Mouse (Mus musculus) MEL (cell line): ENCODE results near the gene Prr3. TPM values are rescaled to one million over a fixed set of nuclear protein-coding genes. Genes with fewer than 3 reads are reported as not detected.

Experiments
- DNase-seq: peaks from one replicate; pipeline ENCODE4 v3.0.0; 2011; ENCODE audit warnings: low read depth, low spot score
- H3K27ac ChIP-seq: 2 replicates; pipeline ENCODE4 v1.5.1; 2012; ENCODE audit warnings: low read depth, mild to moderate bottlenecking, control low read depth, low read length, moderate library complexity; ENCODE audit not compliant: control insufficient read depth
- H3K27me3 ChIP-seq, 2 experiments: fragments of 150-350 bp in 1 of 2; sonication (generic) in 1 of 2; 2 replicates each; pipeline ENCODE4 v1.6.1; 2012; ENCODE audit warnings: low read length in 2 of 2, mild to moderate bottlenecking in 2 of 2, improper control_type of control experiment in 1 of 2, moderate library complexity in 1 of 2; ENCODE audit not compliant: insufficient read depth in 2 of 2, control insufficient read depth in 1 of 2
- H3K36me3 ChIP-seq, 2 experiments: 2 replicates each; pipeline ENCODE4 v1.6.1; 2012 to 2014; ENCODE audit warnings: low read length in 2 of 2, improper control_type of control experiment in 1 of 2, inconsistent platforms in 1 of 2, mild to moderate bottlenecking in 1 of 2; ENCODE audit not compliant: insufficient read depth in 2 of 2, control insufficient read depth in 1 of 2
- H3K4me1 ChIP-seq, 2 experiments: fragments of 150-350 bp in 1 of 2; sonication (generic) in 1 of 2; 2 replicates each; pipeline ENCODE4 v1.6.1; 2012; ENCODE audit warnings: low read length in 2 of 2, improper control_type of control experiment in 1 of 2, mild to moderate bottlenecking in 1 of 2; ENCODE audit not compliant: insufficient read depth in 2 of 2, control insufficient read depth in 1 of 2
- H3K4me3 ChIP-seq, 2 experiments: fragments of 150-350 bp in 1 of 2; sonication (generic) in 1 of 2; 2 replicates each; pipeline ENCODE4 v1.5.1; 2012; ENCODE audit warnings: low read depth in 2 of 2, low read length in 2 of 2, mild to moderate bottlenecking in 2 of 2, moderate library complexity in 2 of 2, control low read depth in 1 of 2, improper control_type of control experiment in 1 of 2; ENCODE audit not compliant: control insufficient read depth in 1 of 2, insufficient read depth in 1 of 2
- H3K79me2 ChIP-seq: 2 replicates; pipeline ENCODE4 v1.6.1; 2012; ENCODE audit warnings: mild to moderate bottlenecking, low read length, moderate library complexity; ENCODE audit not compliant: control insufficient read depth, poor library complexity, insufficient read depth
- H3K9ac ChIP-seq: 2 replicates; pipeline ENCODE4 v1.6.1; 2012; ENCODE audit warnings: low read depth, mild to moderate bottlenecking, control low read depth, low read length, moderate library complexity; ENCODE audit not compliant: control insufficient read depth, poor library complexity, severe bottlenecking
- H3K9me3 ChIP-seq: fragments of 150-350 bp; sonication (generic); replicated peaks from 2 replicates; pipeline ENCODE4 v1.6.1; 2012; ENCODE audit warnings: mild to moderate bottlenecking, low read length, improper control_type of control experiment, moderate library complexity; ENCODE audit not compliant: insufficient read depth
- BHLHE40 ChIP-seq: IDR thresholded peaks from 2 replicates; pipeline ENCODE4 v1.6.1; 2012; ENCODE audit warnings: low read depth, mild to moderate bottlenecking, inconsistent platforms, low read length, improper control_type of control experiment, borderline replicate concordance
- CHD1 ChIP-seq: IDR thresholded peaks from 2 replicates; pipeline ENCODE4 v1.6.1; 2012; ENCODE audit warnings: low read depth, mild to moderate bottlenecking, inconsistent platforms, low read length, improper control_type of control experiment
- CTCF ChIP-seq, 3 experiments: IDR thresholded peaks in 2 of 3; conservative IDR thresholded peaks in 1 of 3; 2 replicates each; pipeline ENCODE4 v1.5.1; 2011 to 2012; ENCODE audit warnings: low read length in 3 of 3, low read depth in 2 of 3, mild to moderate bottlenecking in 2 of 3, improper control_type of control experiment in 1 of 3, inconsistent platforms in 1 of 3, mixed read lengths in 1 of 3, moderate library complexity in 1 of 3; ENCODE audit not compliant: control insufficient read depth in 1 of 3, insufficient read depth in 1 of 3, poor library complexity in 1 of 3, severe bottlenecking in 1 of 3
- E2F4 ChIP-seq: IDR thresholded peaks from 2 replicates; pipeline ENCODE4 v1.6.1; 2011; ENCODE audit warnings: low read depth, low read length, improper control_type of control experiment, borderline replicate concordance
- ELF1 ChIP-seq: IDR thresholded peaks from 2 replicates; pipeline ENCODE4 v1.6.1; 2014; ENCODE audit warnings: low read depth, mild to moderate bottlenecking, inconsistent platforms, low read length, improper control_type of control experiment, moderate library complexity
- EP300 ChIP-seq, 2 experiments: IDR thresholded peaks; 2 replicates each; pipeline ENCODE4 v1.6.1; 2011; ENCODE audit warnings: improper control_type of control experiment in 2 of 2, low read length in 2 of 2, low read depth in 1 of 2, mild to moderate bottlenecking in 1 of 2
- GATA1 ChIP-seq: IDR thresholded peaks from 2 replicates; pipeline ENCODE4 v1.6.1; 2011; ENCODE audit warnings: low read depth, low read length, improper control_type of control experiment
- HCFC1 ChIP-seq: IDR thresholded peaks from 2 replicates; pipeline ENCODE4 v1.6.1; 2012; ENCODE audit warnings: low read depth, mild to moderate bottlenecking, inconsistent platforms, low read length, improper control_type of control experiment, moderate library complexity
- JUND ChIP-seq: IDR thresholded peaks from 2 replicates; pipeline ENCODE4 v1.6.1; 2011; ENCODE audit warnings: low read depth, mild to moderate bottlenecking, improper control_type of control experiment, low read length
- KAT2A ChIP-seq: conservative IDR thresholded peaks from 2 replicates; pipeline ENCODE4 v1.6.1; 2012; ENCODE audit warnings: low read depth, low read length, improper control_type of control experiment, inconsistent platforms
- MAFK ChIP-seq: IDR thresholded peaks from 2 replicates; pipeline ENCODE4 v1.6.1; 2011; ENCODE audit warnings: low read depth, mild to moderate bottlenecking, low read length, improper control_type of control experiment, borderline replicate concordance
- MAX ChIP-seq: IDR thresholded peaks from 2 replicates; pipeline ENCODE4 v1.6.1; 2011; ENCODE audit warnings: low read length, improper control_type of control experiment
- MAZ ChIP-seq: IDR thresholded peaks from 2 replicates; pipeline ENCODE4 v1.6.1; 2012; ENCODE audit warnings: low read depth, mild to moderate bottlenecking, inconsistent platforms, low read length, improper control_type of control experiment
- MEF2A ChIP-seq: IDR thresholded peaks from 2 replicates; pipeline ENCODE4 v1.6.1; 2014; ENCODE audit warnings: low read depth, mild to moderate bottlenecking, inconsistent platforms, low read length, improper control_type of control experiment; ENCODE audit not compliant: poor library complexity, insufficient replicate concordance, severe bottlenecking; ENCODE audit errors: extremely low read depth
- MXI1 ChIP-seq: IDR thresholded peaks from 2 replicates; pipeline ENCODE4 v1.6.1; 2011; ENCODE audit warnings: mild to moderate bottlenecking, low read depth, low read length, improper control_type of control experiment
- MYB ChIP-seq: IDR thresholded peaks from 2 replicates; pipeline ENCODE4 v1.6.1; 2011; ENCODE audit warnings: mild to moderate bottlenecking, low read depth, low read length, improper control_type of control experiment
- MYC ChIP-seq: IDR thresholded peaks from 2 replicates; pipeline ENCODE4 v1.6.1; 2011; ENCODE audit warnings: low read depth, mild to moderate bottlenecking, low read length, improper control_type of control experiment, moderate library complexity
- POLR2A ChIP-seq, 2 experiments: IDR thresholded peaks; 2 replicates each; pipeline ENCODE4 v1.6.1; 2011 to 2012; ENCODE audit warnings: low read length in 2 of 2, mild to moderate bottlenecking in 2 of 2, control low read depth in 1 of 2, improper control_type of control experiment in 1 of 2, low read depth in 1 of 2, moderate library complexity in 1 of 2; ENCODE audit not compliant: control insufficient read depth in 1 of 2, insufficient read depth in 1 of 2, poor library complexity in 1 of 2
- POLR2AphosphoS2 ChIP-seq: IDR thresholded peaks from 2 replicates; pipeline ENCODE4 v1.6.1; 2011; ENCODE audit warnings: low read length, improper control_type of control experiment
- POLR2AphosphoS5 ChIP-seq: IDR thresholded peaks from 2 replicates; pipeline ENCODE4 v1.6.1; 2012; ENCODE audit warnings: low read depth, borderline replicate concordance, mild to moderate bottlenecking, inconsistent platforms, low read length, moderate library complexity, mixed read lengths
- RCOR1 ChIP-seq: IDR thresholded peaks from 2 replicates; pipeline ENCODE4 v1.6.1; 2012; ENCODE audit warnings: low read depth, mild to moderate bottlenecking, inconsistent platforms, low read length, improper control_type of control experiment
- SIN3A ChIP-seq: IDR thresholded peaks from 2 replicates; pipeline ENCODE4 v1.6.1; 2012; ENCODE audit warnings: low read length, improper control_type of control experiment, inconsistent platforms
- SMC3 ChIP-seq: IDR thresholded peaks from 2 replicates; pipeline ENCODE4 v1.6.1; 2011; ENCODE audit warnings: low read depth, low read length, improper control_type of control experiment
- TAL1 ChIP-seq: IDR thresholded peaks from 2 replicates; pipeline ENCODE4 v1.6.1; 2012; ENCODE audit warnings: mild to moderate bottlenecking, inconsistent platforms, low read length, moderate library complexity, mixed read lengths
- TBP ChIP-seq: IDR thresholded peaks from 2 replicates; pipeline ENCODE4 v1.8.0; 2011; ENCODE audit warnings: low read depth, low read length, improper control_type of control experiment
- UBTF ChIP-seq: IDR thresholded peaks from 2 replicates; pipeline ENCODE4 v1.6.1; 2012; ENCODE audit warnings: low read depth, mild to moderate bottlenecking, inconsistent platforms, low read length, improper control_type of control experiment, moderate library complexity, borderline replicate concordance; ENCODE audit not compliant: insufficient read depth
- USF2 ChIP-seq, 2 experiments: IDR thresholded peaks; 2 replicates each; pipeline ENCODE4 v1.6.1; 2011 to 2012; ENCODE audit warnings: improper control_type of control experiment in 2 of 2, low read length in 2 of 2, borderline replicate concordance in 1 of 2, inconsistent platforms in 1 of 2, low read depth in 1 of 2, mild to moderate bottlenecking in 1 of 2; ENCODE audit not compliant: insufficient read depth in 1 of 2
- ZC3H11A ChIP-seq: IDR thresholded peaks from 2 replicates; pipeline ENCODE4 v1.6.1; 2012; ENCODE audit warnings: low read depth, mild to moderate bottlenecking, inconsistent platforms, low read length, improper control_type of control experiment
- ZKSCAN1 ChIP-seq: IDR thresholded peaks from 2 replicates; pipeline ENCODE4 v1.6.1; 2012; ENCODE audit warnings: low read depth, mild to moderate bottlenecking, inconsistent platforms, low read length, improper control_type of control experiment, moderate library complexity
- ZMIZ1 ChIP-seq: IDR thresholded peaks from 2 replicates; pipeline ENCODE4 v1.6.1; 2012; ENCODE audit warnings: low read depth, mild to moderate bottlenecking, inconsistent platforms, low read length, improper control_type of control experiment, moderate library complexity
- ZNF384 ChIP-seq: IDR thresholded peaks from 2 replicates; pipeline ENCODE4 v1.6.1; 2012; ENCODE audit warnings: low read depth, mild to moderate bottlenecking, inconsistent platforms, low read length, improper control_type of control experiment
- polyA plus RNA-seq, 2 experiments: library from polyadenylated mRNA; stranded (reverse) in 1 of 2; unstranded in 1 of 2; fragments of >175 nt in 1 of 2; fragments of >200 nt in 1 of 2; gene quantifications; 2 replicates each; pipeline versions ENCODE4 v1.2.1 to v1.2.4; 2012; ENCODE audit warnings: low replicate concordance in 2 of 2, low read depth in 1 of 2; ENCODE audit not compliant: insufficient read length in 2 of 2, insufficient read depth in 1 of 2, missing spikeins in 1 of 2
- total RNA-seq: library from RNA; depleted of rRNA; stranded (reverse); fragments of 300-350 nt; gene quantifications from 2 replicates; pipeline ENCODE4 v1.2.3, GENCODE M21; 2012

The Prr3 gene
- total and polyA plus RNA-seq, 3 experiments, result 13.8 to 48.1 TPM; not detected in 1

DNA sequence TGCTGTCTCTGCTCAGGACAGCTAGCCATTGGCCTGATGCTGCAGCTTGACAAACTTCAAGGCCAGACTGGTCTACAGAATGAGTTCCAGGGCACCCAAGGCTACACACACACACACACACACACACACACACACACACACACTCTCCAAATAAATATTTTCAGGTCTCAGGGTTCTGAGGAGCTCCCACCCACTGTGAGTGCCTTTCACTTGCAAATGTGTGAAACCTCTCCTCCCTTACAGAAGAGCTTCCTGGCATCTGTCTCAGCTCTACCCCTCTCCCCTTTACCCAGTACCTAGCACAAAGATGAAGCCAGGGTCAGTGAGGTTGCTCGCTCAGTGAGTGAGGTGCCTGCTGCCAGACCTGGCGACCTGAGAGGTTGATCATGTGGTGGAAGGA, 40.9 kb downstream of the Prr3 start:
- no peaks in the 10 kb centered on the region for H3K9me3 ChIP-seq
- DNase-seq, result no peak
- no peaks in the 10 kb centered on the region for H3K36me3 ChIP-seq
- no peaks in the 10 kb centered on the region for H3K4me1 ChIP-seq
- H3K79me2 ChIP-seq, result no peaks in the 10 kb centered on the region
- no peak overlapping the region for H3K4me3 ChIP-seq
- TF ChIP-seq MEF2A (no peak), JUND (no peak), POLR2AphosphoS2 (no peak), GATA1 (no peak), HCFC1 (no peak), MYB (no peak), RCOR1 (no peak), CHD1 (no peak), ELF1 (no peak), SIN3A (no peak), ZC3H11A (no peak), TBP (no peak), MAX (no peak), MAFK (no peak), MAZ (no peak), UBTF (no peak)
- TF ChIP-seq, all 39 proteins: peak for 0
- no peaks in the 10 kb centered on the region for H3K27me3 ChIP-seq
- no peak overlapping the region for H3K27ac ChIP-seq
- no peak overlapping the region for H3K9ac ChIP-seq

DNA sequence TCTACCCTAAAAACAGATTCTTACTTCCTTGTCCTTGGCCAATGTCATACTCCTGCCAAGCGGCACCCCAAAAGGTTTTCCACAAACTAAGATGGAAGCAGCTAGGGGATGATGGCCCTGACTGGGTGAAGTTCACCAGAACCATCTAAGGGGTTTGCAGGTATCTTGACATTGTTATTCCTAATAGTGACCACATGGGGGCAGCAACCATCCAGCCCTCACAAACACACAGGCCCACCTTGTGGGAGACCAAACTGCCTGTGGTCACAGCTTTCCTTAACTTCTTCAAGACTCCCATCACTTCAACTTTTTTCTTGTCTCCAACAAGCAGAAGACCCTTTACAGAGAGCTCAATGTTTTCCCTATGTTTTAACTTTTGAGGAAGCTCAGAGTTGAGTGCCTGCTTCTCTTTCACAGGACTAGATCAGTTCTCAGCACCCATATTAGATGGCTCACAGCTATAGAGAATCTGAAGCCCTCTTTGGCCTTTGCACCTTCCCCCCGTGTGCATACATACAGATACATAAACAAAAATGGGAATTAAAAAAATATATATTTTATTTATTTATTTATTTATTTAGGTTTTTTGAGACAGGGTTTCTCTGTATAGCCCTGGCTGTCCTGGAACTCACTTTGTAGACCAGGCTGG, 42.2 kb downstream of the Prr3 start:
- peak; percentile 89 for DNase-seq
- Histone ChIP-seq H3K4me1 (no peaks in the 10 kb centered on the region), H3K27ac (no peak overlapping the region)
- TF ChIP-seq EP300 (IDR thresholded peaks at IDR 0.05; ENCODE audit: low read depth in 1 of 2, low read length in 2 of 2) (no peak), MYB (no peak), RCOR1 (no peak), ZMIZ1 (no peak), ZNF384 (no peak), MXI1 (no peak), POLR2AphosphoS2 (no peak), MYC (0 out of 2 replicates have a peak, but pooled peaks have one; percentile 28), MAX (no peak), USF2 (IDR thresholded peaks at IDR 0.05; ENCODE audit: borderline replicate concordance in 1 of 2, insufficient read depth in 1 of 2, low read depth in 1 of 2, low read length in 2 of 2) (no peak), SMC3 (peak; percentile 84), KAT2A (no peak), ZKSCAN1 (no peak), GATA1 (no peak), E2F4 (no peak), CTCF (IDR thresholded peaks at IDR 0.05 in 2 of 3, conservative IDR thresholded peaks at IDR 0.05 in 1 of 3; ENCODE audit: control insufficient read depth in 1 of 3, insufficient read depth in 1 of 3, low read depth in 2 of 3, low read length in 3 of 3, poor library complexity in 1 of 3, severe bottlenecking in 1 of 3) (peak; percentile 79 to 83 (median 80)), BHLHE40 (no peak), POLR2A (IDR thresholded peaks at IDR 0.05; ENCODE audit: control insufficient read depth in 1 of 2, insufficient read depth in 1 of 2, low read depth in 1 of 2, low read length in 2 of 2, poor library complexity in 1 of 2) (no peak), MEF2A (no peak), TAL1 (no peak), POLR2AphosphoS5 (no peak), JUND (0 out of 2 replicates have a peak, but pooled peaks have one; percentile 19)

More for the DNA sequence above, 42.2 kb downstream of the Prr3 start:
- Histone ChIP-seq H3K27me3 (no peaks in the 10 kb centered on the region), H3K4me3 (no peak overlapping the region), H3K79me2 (no peaks in the 10 kb centered on the region), H3K9ac (no peak overlapping the region), H3K36me3 (no peaks in the 10 kb centered on the region), H3K9me3 (no peaks in the 10 kb centered on the region)
